Mouse (Mus musculus) cerebellum, postnatal 25 days (tissue): ENCODE results near the gene Mettl15.
A peak's percentile ranks its signal among the peaks of the same experiment; 100 is the strongest.
"Not testable (repeated sequence)": the region's sequence is repeated elsewhere in the genome, so short reads cannot be mapped to it uniquely, and the experiment has no call there.

Experiments
- DNase-seq, 2 experiments: peaks; one replicate each; pipeline ENCODE4 v3.0.0; 2021; ENCODE audit warnings: mixed read lengths in 2 of 2

Gene Mettl15

DNA sequence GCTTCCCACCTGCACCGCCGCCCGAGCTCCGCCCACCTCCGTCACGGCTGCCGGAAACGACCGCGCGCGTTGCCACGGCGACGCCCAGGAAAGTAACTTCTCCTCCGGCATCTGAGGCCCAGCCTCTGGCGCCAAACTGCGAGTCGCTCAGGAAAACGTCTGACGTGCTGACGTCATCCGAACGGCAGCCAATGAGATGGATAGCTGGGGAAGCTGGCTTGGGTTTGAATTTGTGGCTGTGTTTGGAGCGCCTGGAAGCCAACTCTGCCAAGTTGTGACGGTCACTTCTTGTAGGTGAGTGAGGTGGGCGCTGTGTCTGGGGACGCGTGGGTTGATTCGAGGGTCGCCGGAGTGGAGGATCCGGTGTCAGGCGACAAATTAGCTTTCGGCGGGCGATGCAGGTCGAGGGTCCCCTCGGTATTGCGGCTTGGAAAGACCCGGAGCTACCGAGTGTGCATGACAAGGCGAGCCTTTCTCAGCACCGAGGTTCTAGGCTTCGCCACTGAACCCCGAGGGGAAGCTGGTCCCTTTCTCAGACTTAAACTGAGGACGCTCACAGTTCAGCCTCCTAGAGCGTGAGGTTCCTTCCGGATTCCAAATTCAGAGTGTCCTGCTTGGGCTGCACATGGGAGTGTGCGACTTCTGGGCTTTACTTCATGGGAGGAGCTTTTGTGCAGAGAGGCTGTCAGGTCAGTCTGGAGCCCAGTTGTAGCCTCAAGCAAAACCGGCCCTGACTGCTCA lies at the start of gene Mettl15, which contains the start of gene Kif18a:
Gene Mettl15 (minus strand): TSS at position 149 of the 741 bp plus-strand sequence.
Gene Kif18a (plus strand): TSS at position 139 of the 741 bp plus-strand sequence.
- peak; percentile 95 to 98 for DNase-seq

DNA sequence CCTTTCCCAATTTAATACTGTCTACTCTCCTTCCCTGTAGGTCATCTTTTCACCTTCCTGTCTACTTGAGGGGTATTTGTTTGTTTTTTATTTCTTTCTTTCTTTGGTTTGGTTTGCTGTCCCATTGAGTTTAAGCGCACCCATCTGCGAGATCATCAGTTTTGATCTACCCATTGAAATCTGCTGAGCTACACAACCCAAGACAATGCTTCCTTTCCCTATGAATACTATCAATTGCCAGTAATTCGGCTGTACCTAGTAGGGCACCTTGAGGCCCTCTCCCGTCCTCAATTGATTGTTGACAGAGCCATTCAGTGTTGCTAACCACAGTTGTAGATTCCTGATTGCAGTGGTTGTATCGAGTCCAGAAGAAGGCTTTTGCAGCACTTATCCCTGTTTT lies 30.8 kb upstream of the Mettl15 start:
- DNase-seq = no peak

DNA sequence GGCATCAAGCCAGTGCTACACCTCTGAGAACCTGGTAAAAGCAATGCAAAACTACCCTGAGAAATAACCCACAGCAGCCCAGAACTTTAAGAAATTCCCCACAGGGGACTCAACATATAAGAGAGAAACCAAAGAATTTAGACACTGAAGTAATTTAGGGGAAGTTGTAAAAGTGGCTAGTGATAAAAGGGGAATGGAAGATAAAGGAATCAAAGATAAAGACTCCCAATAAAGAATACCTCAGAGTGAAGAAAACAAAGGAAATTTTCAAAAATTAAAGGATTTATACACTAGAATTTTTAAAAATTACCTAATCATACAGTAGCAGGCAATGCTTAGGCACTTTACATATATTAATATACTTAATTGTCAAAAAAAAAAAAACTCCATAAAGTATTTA lies 23.1 kb upstream of the Mettl15 start:
- DNase-seq = no peak

DNA sequence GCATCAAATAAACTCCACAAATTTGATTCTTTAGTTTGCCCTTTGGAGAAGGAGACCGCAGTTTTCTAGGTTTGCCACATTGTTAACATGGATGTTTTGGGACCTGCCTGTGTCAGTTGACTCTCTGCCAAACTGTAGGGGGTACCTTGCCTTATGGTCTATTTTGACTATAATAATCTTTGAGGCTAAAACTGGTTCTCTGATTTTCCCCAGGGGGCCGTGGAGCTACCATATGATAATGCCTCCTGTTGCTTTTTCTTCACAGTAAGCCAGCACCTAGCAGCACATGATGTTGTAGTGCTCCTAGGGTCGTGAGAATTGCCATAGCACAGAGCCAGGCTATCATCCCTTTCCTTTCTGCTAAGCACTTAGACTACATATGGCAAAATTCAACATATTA lies 21.7 kb upstream of the Mettl15 start:
- DNase-seq = peak; percentile 74 to 84

DNA sequence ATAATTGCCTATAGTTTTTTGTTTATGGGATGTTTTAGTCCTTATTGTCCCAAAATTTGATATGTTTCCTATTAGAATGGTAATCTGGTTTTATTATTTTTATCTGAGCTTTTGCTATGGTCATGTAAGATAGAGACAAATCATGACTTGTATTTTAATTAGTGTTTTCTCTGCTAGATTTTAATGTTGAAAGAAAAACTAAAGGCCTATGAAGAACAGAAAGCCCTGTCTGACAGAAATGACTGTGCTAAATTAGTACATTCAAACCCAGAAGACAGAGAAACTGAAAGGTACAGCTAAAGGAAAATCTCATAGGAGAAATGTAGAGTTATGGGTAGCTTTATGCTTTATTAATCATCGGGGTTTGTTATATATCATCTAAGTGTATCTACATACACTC lies 17.6 kb upstream of the Mettl15 start:
- DNase-seq = no peak

DNA sequence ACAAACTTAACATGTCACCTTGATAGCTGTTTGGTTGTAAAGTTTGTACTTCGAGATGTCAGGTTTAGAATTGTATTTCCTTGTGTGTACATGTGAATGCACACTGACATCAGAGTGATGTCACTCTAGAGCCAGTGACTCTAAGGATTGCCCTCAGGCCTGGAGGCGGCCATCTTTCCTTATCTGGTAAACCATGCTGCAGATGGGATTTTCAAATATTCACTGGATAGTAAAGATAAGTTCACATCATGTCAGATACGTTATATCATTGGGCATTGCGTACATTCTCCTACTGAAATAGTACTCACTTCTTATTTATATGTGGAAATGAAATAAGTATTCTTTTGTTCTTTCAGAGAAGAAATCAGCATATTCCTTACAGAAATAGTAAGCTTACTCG lies 15.7 kb upstream of the Mettl15 start:
- DNase-seq = no peak

DNA sequence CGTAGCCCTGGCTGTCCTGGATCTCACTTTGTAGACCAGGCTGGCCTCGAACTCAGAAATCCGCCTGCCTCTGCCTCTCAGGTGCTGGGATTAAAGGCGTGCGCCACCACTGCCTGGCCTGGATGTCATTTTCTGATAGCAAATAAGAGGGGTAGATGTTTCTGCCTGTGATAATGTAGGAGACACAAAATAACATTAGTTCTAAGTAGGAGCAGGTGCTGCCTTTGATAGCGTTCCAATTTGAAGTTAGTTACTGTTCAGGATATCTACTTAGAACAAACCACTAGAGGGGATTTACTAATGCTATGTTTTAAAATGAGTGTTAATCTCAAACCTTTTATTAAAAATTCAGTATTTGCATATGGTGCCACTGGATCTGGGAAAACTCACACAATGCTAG lies 8.8 kb upstream of the Mettl15 start:
- no peak for DNase-seq

DNA sequence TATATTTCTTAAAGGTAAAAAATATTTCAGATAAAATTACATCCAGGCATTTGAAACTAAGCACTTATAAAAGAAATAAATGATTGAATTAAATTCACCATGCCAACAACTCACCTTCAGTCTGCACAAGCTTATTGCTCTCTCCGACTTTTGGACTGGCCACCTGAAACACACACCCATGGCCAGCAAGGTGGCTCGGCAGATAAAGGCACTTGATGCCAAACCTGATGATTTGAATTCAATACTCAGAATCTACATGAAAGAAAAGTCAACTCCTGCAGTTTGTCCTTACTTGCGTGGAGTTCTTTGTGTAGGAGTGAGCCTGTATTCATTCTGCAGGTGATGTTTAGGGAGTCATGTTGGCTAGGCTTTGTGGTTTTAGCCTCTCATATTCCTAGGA lies 3.6 kb upstream of the Mettl15 start:
- DNase-seq = no peak

DNA sequence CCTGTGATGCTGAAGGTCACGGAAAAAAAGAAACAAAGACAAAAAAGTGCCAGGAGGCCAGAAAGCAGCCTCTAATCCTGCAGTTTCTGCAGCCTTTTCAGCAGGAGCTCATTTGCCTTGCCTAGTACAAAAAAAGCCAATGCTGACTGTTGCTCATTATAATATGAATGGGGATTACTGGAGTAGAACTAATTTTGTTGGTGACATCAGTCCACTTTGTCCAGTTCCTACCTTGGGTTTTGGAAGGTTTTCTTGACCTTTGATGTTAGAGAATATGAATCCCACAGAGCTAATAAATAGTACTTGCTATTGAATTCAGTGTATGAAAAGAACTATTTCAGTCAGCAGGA lies 768 bp upstream of the Mettl15 start:
- DNase-seq = no peak

DNA sequence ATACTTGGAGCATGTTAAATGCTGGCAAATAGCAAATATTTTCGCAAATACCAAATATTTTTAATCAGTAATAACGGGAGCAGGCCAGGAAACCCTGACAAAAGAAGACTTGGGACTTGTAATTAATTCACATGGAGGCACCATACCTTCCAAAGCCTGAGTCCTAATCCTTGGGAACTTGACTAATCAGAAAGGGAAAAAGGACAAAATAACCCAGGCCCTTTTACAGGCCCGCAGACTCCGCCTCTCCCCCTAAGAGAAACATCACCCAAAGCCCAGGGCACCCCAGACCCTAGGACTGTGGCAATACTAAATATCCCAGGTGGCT lies 312 bp downstream of the Mettl15 start:
- no peak for DNase-seq

DNA sequence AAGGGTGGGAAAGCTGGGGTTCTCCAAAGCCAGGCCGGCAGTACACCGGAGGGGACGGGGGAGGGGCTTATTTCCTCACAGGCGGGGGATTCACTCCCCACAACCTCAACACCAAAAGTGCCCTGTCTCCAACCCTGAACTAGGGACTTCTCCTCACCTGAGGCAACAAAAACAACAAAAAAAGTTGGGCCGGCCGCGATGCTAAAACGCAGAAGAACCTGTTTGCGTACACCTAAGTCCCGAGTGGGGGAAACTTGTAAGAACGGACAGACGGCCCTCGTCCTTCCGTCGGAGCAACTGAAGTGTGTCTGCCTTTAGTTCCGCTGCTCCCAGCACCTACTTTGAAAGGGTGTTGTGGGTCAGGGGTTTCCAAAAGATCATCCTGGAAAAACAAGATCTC lies 2.5 kb downstream of the Mettl15 start:
- peak; percentile 53 to 54 for DNase-seq

DNA sequence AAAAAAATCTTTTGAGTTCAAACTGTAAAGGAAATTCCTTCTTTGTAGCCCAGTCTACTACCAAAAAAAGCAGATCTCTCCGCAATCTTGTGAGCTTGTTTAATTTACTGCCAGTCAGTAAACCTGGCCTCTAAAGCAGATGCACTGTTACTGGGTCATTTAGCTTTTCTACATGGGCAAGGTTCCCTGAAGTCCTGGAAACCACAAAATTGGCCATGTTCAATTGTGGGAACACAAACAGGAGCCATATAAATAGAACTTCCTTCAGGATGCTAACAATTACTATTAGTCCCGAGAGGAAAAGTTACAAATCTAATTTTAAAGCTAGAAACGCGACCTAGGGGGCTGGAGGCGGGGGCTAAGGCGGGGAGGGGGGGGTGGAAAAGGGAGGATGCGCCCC lies 3.0 kb downstream of the Mettl15 start:
- peak; percentile 17 for DNase-seq

DNA sequence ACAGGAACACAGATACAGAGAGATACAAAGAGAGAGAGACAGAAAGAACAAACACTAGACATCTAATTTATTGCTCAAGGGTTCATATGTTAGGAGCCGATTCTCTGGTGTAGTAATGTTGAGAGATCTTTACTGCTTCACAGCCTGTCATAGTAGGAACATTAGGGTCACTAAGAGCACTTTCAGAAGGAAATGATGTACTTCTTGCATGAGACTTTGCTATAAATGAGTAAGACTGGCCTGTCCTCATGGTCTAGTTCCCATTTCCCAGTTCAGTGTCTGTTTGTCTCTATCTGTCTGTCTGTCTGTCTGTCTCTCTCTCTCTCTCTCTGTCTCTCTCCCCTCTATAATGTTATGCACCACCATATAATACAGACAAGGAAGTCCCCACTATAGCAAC lies 7.5 kb downstream of the Mettl15 start:
- DNase-seq = no peak

DNA sequence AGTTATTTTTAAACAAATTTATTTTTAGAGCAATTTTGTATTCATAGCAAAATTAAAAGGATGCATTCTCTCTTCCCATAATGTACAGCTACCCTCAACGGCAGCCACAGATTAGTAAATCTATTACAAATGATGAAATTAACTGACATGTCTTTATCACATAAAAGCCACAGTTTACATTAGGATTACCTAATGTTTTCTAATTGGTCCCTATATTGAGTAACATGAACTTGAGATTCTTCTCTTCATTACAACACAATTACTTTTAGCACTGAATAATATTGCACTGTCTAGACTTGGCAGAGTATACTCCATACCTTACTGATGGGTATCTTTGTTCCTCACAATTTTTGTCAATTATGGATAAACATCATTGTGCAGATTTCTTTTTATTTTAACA lies 17.8 kb downstream of the Mettl15 start:
- no peak for DNase-seq

DNA sequence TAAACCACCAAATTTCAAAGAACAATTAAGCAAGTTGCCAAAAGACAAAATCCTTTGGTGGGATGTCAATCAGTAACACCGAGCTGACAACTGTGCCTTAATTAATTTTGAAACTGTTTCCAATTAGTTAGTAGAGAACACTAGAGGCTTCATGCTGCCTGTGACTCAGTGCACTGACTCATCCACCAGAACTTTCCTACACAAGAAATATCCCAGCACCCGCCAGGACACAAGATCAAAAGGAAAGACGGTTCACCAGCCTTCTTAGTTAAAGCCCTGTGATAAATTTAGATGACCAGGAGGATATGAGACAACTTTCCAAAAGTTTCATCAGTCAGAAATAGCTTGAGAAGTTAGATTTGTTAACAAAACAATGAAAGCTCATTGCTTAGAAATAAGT lies 38.6 kb downstream of the Mettl15 start:
- DNase-seq = no peak

DNA sequence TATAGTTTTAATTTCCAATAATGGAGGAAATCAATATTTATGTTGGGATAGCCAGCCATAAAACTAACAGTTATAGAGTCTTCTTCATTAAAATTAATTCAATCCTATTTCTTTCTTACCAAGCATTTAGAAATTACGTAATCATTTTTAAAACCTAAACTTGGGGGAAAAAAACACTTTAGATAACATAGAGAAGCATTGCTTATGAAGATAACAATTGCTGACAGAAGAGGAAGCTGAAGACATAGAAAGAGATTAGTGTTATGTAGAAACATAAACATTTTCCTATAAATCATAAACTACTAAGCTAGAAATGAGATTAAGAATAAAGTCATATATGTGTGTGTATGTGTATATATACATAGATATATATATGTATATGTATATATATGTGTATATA lies 44.8 kb downstream of the Mettl15 start:
- no peak for DNase-seq

DNA sequence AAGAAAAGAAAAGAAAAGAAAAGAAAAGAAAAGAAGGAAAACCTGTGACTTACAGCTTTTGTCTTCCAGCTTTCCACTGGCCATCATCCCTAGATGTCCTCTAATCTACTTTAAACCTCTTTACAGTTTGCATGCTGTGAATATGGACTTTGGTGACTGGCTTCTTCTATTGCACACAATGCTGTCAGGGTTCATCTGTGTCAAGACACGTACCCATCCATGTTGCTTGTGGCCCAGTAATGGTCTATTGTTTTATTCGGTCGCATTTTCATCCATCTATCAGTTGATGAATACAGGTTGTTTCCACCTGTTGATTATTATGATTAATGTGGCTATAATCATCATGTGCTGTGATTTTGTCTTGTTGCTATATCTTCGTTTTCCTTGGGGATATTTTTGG lies 46.7 kb downstream of the Mettl15 start:
- no peak for DNase-seq

DNA sequence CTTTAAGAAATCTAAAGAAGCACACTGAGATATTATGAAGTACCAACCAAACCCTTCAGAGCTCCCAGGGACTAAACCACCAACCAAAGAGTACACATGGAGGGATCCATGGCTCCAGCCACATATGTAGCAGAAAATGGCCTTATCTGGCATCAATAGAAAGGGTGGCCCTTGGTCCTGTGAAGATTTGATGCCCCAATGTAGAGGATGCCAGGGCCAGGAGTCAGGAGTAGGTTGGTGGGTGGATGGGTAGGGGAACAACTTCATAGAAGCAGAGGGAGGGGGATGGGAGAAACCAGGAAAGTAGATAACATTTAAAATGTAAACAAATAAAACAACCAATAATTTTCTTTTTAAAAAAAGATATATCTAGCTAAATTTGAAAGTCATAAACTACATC lies 50.1 kb downstream of the Mettl15 start:
- no peak for DNase-seq

DNA sequence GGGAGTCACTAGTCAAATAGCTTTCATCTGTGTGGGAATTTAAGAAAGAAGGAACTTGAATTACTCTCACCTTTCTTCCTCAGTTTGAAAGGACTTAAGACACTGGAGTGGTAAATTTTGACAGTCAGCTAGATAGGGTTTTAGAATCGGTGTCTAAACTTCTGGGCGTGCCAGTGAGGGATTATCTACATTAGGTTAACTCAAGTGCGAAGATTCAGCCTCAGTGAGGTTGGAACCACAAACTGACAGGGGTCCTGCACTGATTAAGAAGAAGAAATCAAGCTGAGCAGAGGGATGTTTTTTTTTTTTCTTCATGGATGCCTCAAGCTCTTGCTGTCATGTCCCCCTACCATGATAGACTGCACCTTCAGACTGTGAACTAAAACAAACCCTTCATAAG lies 53.4 kb downstream of the Mettl15 start:
- no peak for DNase-seq

DNA sequence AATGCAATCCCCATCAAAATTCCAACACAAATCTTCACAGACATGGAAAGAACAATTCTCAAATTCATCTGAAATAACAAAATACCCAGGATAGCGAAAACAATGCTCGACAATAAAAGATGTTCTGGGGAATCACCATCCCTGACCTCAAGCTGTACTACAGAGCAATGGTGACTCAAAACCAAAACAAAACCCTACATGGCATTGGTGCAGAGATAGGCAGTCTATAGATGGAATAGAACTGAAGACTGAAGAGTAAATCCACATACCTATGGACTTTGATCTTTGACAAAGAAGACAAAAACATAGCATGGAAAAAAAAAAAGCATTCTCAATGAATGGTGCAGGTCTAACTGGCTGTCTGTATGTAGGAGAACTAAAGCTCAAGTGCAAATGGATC lies 59.1 kb downstream of the Mettl15 start:
- no peak for DNase-seq

DNA sequence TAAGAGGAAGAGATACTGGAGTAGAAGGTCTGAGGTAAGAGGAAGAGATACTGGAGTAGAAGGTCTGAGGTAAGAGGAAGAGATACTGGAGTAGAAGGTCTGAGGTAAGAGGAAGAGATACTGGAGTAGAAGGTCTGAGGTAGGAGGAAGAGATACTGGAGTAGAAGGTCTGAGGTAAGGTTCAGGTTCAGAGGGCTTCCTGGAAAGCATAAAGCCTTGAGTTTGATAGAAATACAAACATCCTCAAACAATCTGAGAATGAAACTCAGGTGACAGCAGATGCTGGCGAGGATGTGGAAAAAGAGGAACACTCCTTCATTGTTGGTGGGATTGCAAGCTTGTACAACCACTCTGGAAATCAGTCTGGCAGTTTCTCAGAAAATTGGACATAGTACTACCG lies 63.9 kb downstream of the Mettl15 start:
- DNase-seq = not testable (repeated sequence)

DNA sequence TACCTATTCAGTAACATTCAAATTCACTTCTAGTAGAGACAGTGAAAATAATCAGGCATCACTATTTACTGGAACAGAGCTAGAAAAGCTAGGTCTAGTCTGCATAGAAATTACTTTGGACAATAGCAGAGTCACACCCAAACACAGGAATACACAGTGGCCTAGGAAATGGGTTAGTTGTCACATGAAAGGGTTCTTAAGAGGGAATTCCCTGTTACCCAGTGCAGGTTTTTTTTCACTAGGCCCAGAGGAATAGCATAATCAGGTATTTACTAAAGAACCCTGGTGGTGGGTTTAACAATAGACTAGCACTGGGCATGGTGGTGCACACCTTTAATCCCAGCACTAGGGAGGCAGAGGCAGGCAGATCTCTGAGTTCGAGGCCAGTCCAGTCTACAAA lies 69.9 kb downstream of the Mettl15 start:
- not testable (repeated sequence) for DNase-seq

DNA sequence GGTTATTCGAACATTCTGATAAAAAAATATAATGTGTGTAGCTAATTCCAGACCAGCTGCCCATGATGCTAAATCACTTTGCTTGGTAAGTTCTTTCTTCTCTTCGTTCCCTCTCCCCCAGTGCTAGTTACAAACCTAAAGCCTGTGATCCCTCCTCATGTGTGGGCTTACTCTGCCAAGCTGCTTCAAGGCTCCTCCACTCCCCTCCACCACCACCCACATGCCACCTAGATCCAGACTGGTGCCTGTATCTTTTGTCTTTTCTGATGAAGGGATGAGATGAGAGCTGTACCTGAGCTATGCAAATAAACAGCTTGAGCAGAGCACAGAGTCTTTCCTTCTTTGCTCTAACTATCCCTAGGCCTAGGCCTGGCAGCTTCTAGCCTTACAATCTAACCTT lies 72.5 kb downstream of the Mettl15 start:
- DNase-seq = no peak

DNA sequence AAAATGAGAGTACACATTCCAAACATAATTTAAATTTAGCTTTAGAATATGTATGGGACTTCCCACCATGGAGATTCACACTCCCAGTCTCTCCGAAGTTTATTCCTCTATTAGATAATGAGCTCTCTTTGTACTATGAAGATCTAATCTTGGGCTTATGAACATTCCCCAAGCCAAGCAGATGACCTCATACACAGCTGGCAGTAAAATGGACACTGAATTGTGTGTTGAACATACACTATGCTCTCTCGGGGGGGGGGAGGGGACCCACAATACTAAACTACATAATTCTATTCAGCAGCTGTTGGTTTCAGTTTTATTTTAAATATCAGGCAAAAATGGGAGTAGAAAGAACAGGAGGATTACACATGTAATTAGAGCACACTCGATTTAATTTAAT lies 97.6 kb downstream of the Mettl15 start:
- DNase-seq = no peak

DNA sequence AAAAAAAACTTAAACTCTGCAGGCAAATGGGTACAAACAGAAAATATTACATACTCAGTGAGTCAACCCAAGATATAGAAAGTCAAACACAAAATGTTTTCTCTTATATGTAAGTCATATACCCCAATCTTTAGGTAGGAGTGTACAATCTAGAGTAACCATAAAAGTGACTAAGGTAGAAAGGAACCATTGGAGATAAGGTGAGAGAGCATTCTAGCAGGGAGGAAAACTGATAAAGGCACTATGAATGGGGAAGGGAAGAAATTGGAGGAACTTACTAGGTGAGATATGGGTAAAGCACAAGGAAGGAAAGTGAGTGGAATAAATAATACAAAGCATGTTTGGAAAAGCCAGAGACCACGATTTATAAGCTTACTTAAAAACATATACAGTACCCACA lies 122.0 kb downstream of the Mettl15 start:
- DNase-seq = no peak

DNA sequence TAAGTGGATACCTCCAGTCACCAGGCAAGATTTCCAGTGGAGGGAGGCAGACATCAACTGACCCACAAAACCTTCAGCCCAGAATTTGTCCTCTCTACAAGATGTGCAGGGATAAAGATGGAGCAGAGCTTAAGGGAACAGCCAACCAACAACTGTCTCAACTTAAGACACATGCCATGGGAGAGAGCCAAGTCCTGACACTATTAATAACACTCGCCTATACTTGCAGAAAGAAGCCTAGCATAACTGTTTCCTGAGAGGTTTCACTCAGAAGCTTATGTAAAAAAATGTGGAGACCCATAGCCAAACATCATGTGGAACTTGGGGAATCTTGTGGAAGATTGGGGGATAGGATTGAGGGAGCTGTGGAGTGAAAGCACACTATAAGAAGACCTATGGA lies 124.4 kb downstream of the Mettl15 start:
- DNase-seq = no peak
